Mouse (Mus musculus): ENCODE results near the gene Hoxd13.

Gene Hoxd13

DNA sequence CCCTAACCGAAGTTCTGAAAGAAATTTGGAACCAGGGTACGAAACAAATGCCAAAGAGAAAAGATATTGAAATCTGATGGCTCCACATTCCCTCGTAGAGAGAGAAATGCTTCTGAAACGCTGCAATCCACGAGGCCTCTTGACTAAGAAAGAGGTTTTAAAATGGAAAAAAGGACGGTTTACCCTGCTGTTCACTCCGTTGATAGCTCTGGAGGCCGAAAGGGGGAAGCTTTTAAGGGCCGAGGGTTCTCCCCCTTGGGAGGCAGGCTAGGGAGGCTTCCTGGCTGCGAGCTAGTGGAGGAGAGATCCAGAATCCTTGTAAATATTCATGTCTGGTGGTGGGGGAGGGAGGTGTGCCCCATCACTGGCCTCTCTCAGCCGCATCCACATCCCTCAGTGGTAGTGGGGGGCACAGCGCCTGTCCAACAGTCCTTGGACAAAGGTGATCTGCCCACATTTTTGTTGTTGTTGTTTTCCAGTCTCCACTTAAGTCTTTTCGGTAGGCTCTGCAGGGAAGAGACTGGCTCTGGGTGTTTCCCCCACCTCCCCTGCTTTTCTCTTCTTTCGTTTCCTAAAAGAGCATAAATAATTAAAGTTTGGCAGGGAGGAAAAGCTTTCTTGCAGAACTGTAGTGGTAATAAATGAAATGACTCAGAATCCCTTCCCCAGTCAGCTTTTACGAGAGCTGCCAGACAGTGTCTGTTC is 10.9 kb downstream of the Hoxd13 start, which contains the start of gene Hoxd11:
Gene Hoxd11 (plus strand): TSS at position 667 of the 705 bp plus-strand sequence.
- intact Hi-C loops (cut with DNase I), result no loop called here

DNA sequence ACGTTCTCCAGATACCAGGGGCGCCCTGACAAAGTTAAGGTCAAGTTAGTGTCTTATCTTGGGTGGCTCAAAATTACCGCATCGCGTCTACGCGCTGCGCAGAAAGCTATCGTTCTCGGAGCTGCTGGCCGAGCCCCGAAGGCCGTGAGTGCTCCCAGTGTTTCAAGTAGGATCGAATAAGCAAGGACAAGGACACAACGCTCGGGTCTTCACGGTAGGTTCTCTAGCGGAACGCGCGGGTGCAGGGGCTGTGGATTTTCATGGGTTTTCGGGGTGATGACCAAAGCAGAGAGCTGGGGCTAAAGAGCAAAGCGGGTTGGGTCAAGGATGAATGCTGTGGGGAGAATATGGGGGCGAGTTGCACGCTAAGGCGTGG is 11.5 kb downstream of the Hoxd13 start:
- intact Hi-C loops (cut with DNase I), result no loop called here

DNA sequence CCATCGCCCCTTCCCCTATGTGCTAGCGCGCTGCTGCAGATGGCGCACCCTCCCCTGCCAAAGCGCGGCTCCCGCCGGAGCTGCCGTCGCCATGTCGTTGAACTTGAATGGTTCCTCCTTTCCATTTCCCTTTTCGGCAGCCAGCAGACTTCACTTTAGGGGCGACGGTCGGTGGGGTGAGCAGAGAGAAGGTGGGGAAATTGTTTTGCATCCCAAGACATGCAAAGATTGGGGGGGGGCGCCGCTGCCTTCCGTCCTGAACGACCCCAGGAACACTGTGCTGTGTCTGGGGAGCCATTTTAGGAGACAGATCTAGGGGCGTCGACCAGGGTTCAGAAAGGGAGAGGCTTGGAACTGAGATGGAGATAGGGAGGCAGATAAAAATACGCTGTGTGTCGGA is 11.9 kb downstream of the Hoxd13 start:
- intact Hi-C loops (cut with DNase I), result no loop called here

DNA sequence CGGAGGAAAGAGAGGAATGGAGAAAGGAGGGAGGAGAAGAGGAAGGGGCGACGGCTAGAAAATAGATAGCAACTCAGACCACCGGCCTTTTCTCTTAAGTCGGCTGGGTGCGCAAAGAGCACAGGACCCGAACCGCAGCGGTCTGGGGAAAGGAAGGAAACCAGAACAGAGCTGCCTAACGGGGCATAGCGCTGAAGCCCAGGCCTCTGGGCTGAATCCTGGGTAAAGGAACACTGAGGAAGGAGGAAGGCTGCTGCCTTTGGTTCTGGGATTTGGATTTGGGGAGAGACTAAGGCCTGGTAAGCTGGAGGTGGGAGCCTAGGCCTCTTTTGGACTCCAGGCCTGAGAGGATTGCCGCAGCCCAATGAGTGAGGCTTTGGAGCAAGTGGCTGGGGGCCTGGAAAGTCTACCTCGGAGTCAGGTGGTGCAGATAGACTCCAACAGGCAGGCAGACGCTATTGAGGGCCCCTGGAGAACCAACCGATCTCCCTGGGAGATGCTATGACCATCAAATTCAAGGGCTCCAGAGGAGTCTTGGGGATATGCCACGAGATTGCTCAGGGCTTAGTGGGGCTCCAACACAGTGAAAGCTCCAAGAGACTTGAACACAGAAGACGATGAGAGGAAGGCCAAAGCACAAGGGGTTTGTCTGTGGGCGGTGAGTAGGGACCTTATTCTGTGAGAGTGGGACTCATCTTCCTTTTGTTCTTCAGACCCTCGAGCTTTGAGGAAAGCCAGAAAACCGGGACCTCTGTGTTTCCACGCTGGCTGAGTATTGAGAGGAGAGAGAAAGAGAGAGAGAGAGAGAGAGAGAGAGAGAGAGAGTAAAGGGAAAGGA is 12.7 kb downstream of the Hoxd13 start:
- intact Hi-C loops (cut with DNase I), result no loop called here

DNA sequence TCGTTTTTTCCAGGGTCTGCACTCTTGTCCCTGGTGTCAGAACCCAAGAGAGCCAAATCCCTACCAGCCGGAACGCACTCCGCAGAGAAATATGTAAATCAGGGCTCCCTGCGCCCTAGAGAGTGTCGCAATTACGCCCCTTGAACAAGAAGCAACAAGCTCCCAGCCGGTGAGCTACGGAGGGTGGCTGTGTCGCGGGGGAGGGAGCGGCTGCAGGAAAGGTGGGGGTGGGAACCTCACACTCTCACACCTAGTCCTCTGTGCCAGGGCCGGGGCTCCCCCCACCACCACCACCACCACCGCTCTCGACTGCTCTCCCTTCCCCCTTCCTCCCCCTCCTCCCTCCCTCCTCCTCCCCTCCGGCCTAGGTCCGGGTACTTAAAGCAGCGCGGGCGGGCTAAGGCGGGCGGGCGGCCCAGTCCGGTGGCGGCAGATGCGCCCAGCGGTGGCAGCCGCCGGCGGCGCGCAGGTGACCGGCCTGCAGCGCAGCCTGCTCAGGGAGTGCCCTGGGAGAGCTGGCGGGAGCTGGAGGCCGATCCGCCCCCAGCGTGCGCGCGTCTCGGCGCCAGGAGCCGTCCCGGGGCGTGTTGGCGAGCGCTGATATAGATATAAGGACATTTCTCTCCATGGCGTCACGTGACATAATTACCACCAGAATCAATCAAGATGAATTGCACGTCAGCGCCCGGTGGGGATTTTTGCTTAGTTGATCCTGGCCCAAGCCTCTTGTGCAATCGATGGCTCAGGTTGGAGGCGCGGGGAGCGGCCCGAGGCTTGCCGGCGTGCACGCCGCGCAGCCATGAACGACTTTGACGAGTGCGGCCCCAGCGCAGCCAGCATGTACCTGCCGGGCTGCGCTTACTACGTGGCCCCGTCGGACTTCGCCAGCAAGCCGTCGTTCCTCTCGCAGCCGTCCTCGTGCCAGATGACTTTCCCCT is 13.8 kb downstream of the Hoxd13 start:
- intact Hi-C loops (cut with DNase I), result no loop called here

DNA sequence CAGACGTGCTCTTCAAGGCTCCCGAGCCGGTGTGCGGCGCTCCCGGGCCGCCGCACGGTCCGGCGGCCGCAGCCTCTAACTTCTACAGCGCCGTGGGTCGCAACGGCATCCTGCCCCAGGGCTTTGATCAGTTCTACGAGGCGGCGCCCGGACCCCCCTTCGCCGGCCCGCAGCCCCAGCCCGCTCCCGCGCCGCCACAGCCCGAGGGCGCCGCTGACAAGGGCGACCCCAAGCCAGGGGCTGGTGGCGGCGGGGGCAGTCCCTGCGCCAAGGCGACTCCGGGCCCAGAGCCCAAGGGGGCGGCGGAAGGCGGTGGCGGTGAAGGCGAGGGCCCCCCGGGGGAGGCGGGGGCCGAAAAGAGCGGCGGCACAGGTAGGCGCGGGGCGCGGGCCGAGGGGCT is 14.7 kb downstream of the Hoxd13 start:
- intact Hi-C loops (cut with DNase I), result no loop called here

DNA sequence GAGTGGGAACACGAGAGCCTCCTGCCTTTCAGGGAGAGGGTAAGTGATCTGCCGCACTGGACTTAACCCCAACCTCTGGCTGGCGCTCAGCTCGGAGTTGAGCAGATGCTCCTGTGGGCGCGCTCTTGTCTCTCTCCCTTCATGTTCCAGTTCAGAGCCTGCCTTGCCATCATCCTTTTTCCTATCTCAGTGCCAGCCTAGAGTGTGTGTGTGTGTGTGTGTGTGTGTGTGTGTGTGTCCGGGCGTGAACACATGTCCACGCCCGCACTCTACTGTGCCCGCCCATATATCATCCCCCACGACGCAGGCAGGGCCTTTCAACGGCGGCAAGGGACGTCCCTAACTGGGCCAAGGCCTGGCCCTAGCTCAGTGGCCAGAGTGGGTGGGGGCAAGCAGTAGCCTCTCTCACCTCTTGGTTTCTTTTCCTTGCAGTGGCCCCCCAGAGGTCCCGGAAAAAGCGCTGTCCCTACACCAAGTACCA is 15.4 kb downstream of the Hoxd13 start:
- intact Hi-C loops (cut with DNase I), result no loop called here

DNA sequence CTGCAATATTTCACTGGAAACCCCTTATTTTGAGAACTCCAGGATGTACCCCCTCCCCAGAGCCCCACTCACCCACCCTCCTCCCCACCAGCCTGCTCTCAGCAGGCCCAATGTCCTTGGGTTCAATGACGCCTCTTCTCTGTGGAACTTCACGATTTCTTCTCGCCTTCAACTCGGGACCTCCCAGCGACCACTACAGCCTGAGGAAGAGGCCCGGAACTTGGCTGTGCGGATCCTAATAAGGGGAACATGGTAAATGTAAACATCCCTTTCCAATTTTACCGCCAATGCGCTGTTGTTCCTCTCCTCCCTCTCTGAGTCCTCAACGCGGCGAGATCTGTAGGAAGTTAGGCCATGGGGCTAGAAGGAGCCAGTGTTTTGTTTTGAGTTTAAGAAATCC is 16.0 kb downstream of the Hoxd13 start:
- intact Hi-C loops (cut with DNase I), result no loop called here

DNA sequence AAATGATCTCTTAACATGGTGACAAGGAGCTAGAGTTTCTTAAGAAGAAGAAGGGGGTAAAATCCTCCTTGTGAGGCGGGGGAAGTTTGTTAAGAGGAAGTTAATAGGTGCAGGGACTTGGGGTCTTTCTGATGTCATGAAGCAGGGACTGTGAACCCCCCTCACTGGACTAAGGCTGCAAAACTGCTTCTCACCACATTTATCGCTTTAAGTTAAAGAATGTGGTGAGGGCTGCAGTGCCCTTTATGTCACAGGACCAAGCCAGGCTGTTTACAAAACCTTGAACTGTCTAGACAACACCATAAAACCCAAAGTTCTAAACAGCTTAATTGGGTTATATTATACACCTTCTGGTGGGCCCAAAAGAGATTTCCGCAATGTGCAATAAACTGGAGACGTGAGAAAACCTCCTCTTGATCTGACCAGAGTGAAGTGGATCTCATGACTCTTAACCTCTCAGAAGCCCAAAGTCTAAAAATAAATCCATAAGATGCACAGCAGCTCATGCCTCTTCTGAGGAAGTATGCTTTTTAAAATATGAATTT is 17.0 kb downstream of the Hoxd13 start:
- intact Hi-C loops (cut with DNase I), result no loop called here

DNA sequence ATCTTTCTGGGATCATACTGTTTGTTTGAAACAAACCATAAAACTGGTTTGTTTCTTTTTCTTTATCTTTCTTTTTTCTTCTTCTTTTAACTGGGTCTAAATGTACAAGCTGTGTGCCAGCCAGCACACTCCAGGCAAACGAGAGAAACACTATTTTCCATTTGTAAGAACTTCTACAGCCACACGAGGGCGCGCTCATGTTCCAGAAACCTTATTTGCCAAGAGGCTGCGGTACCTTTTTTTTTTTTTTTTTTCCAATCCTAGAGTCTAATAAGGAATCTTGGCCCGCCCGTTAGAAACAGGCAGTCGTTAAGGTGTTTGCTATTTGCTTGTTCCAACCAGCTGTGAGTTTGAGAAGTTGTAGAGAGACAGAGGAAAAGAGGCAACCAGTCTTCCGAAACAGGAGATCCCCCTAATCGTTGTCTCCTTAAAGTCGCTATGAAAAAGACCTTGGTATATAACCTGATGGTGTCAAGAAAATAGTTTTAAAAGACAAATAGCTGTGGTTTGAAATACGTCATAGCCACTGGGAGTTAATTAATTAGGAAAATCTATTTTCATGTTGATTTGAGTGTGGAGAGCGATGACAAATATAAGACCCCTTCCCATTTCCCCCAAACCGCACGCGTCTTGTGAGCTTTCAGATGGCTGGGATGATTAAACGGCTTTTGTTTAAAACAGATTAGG is 18.3 kb downstream of the Hoxd13 start:
- intact Hi-C loops (cut with DNase I), result no loop called here

DNA sequence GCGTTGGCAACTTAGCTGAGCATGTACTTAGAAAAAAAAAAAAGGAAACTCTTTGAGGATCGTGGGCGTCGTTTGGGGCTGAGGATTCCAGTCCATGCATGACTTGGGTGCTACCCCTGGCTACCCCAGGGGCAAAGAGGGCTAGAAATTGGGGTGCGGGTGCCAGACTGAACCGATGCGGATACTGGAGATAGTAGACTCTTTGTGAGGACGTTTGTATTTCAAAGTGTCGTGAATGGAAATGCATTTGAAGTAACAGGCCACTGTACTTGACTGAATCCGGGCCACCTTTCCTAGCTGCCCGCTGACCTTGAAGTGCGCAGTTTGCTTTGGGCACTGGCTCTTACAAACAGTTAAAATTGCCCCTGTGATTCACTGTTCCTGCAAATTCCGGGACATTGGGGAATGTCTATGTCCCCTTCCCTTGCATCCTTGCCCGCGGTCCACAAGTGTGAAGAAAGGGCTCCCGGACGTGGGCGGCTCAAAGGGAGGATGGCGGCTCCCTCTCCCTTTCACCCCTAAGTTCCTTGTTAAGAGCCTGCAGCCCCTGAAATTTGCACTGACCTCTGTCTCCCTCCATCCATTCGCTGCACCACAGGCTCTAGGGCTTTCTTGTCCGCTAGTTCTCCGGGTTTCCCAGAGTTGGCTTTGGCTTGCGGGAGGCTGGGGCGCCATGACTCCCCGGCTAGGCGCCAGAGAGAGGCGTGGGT is 19.0 kb downstream of the Hoxd13 start:
- intact Hi-C loops (cut with DNase I), result no loop called here

DNA sequence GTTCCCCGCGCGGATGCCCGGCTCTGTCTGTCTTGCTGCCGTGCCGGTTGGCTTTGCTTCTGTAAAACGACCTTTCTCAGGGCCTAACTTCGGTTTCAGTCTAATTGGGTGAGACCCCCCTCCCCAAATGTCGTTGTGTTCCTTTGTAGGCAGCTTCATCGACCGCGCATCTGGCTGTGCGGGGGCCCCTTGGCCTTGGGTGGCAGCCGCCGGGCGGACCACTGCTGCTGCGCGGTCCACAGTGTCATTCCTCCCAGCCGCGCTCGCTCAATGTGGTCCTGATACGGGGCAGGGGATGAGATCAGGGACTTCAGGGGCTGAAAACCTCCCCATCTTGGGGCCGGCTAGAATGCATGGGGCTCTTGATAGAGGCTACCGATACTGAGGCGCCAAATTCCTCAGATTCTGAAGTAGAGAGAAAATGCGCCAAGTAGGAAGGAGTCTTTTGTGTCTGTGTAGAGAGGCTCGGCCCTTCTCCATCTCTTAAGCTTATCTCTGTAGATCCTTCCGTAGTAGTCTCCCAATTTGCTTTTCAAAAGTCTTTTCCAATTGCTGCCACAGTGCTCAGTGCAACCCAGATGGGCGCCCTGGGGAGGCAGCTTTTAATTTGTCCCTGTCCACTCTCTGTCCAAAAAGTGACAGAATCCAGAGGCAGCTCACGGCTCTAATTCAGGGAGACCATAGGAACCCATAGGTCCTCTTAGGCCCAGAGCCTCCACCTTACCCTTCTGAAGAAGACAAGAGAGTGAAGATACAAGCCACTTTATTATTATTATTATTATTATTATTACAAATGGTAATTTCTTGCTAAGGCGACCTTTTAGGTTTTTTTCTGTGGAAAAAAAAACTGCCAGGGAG is 19.8 kb downstream of the Hoxd13 start:
- intact Hi-C loops (cut with DNase I), result no loop called here

DNA sequence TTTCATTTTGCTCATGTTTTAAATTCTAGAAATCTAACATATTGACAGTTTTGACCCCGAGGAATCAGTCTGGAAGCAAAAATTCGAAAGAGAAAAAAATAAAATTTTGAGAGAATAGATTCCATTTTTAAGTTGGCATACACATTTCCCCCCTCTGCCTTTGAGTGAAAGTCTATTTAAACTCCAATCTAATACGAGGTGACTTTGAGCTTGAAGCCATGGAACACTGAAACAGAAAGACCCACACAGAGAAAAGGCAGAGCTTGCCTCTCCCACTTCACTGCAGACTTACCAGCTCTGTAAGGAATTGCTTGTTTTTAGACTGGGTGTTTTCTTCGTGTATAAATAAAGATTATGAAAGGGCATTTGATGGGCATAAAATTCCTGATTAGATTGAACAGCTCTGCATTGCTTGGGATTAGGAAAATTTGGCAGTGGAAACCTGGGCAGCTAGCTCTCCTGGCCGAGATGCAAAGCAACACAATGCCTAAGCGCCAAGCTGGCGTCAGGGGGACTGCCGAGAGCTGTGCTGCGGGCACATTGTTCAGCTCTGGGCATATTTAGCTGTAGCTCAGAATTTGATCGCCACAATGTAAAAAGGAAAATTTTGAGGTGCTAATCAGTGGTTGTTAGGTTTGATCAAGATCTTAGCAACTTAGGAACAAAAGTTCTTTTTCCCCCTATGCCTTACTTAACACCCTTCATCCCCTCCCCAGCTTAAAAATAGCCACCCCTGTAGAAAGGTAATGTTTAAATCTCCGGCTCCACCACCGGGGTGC is 20.9 kb downstream of the Hoxd13 start:
- intact Hi-C loops (cut with DNase I), result no loop called here

DNA sequence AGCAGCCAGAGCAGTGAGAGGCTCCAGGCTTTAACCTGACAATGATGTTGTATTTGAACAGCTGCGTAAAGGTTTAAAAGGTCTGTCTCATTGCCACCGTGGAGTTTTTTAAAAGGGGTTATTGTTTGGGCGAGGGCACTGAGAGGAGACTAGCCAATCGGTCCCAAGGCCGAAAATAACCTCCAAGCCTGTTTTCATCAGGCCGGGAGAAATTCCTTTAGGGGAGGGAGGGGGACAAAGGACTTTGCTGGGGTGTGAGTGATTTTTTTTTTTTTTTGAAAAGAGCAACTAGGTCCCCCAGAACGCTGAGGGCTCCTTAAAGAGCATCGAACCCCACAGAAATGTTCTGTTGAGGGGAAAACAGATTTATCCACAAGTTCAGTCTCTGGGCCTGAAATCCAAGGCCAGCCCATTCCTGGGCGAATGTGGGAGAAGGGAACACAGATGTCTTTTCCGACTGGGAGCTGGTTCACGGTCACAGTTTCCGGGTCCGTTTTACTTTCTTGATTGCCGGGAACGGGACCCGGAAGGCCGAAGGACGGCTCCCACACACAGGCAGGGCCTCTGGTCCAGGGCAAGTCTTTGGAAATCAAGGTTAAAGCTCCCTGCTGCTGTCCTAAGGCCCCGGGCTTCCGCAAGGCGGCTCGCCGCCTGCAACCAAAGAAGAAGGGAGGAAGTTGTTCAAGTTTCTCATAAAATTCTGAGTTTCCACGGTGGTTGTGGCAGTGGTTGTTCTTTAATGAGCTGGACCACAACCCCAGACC is 21.6 kb downstream of the Hoxd13 start:
- intact Hi-C loops (cut with DNase I), result loop anchor here (10.0 kb wide), 1 partner anchor 625 kb away; no protein-coding TSS in a partner anchor

DNA sequence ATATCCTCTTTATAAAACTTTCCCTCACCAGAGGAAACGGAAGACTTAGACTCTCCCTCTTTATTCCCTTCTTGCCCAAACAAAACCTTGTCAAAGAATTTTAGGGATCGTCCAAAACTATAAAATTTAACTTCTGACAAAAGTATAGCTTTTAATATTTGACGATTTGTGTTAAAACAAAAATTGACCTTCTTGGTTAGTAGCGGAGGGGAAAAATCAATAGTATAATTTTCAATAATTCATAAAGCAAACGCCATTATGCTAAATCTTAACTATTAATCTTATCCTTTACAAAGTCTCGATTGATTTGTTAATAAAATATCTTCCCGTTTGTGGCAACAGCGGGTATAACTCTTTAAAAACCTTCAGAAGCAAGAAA is 22.2 kb downstream of the Hoxd13 start:
- intact Hi-C loops (cut with DNase I), result loop anchor here (10.0 kb wide), 1 partner anchor 624 kb away; no protein-coding TSS in a partner anchor

DNA sequence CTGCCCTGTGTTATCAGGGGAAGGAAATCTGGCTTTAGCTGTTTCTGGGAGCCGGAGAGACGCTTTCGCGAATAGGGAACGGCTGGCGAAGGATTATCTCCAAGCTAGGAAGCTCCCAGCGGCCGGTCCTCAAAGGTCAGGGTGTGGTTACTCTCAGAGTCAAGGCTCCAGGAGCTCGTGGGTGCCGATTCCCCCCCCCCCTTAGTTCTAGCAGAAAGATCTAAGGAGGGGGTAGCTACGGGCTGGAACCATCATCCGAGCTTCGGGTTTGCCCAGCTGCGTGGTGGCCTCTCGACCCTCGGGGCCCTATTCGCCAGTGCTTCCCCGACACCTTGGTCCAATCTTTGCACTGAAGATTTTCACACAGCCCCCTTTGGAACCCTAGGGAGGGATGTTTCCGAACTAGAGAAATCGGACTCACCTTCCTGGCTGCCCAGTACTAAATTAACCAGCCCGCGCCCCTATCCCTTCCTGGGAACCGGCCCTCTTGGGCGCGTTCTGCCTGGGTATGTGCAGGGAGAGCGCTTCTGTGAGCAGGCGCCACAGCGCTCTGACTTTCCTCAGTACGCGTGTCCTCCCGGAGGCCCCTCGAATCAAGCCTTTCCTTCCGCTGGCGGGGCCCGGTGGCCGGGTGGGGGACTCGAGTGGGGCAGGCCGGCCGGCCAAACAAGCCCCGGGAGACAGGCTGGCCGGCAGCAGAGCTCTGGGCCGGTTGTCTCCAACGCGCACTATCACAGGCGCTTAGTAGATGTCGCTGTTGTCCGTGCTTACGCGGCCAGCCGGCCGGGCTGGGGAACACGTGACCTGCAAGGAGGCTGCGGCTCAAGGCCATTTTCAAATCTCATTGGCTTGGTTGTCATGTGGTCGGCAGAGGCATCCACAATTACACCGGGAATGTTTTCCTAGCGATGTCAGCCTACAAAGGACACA is 23.2 kb downstream of the Hoxd13 start, which contains the start of gene Hoxd10:
Gene Hoxd10 (plus strand): TSS at position 903 of the 930 bp plus-strand sequence.
- intact Hi-C loops (cut with DNase I), result loop anchor here (10.0 kb wide), 1 partner anchor 624 kb away; no protein-coding TSS in a partner anchor

Measured in adrenal gland (tissue).